ENCODE assay signal across 16 mouse cellular contexts in genomic region chr12:105199684-105200497, GRCm38 (mm10). TPM values are rescaled to one million over a fixed set of nuclear protein-coding genes. Genes with fewer than 3 reads are reported as not detected.
"Had no signal": no experiment of that assay in that cellular context is flagged by ENCODE, and none has a peak within 500 bp of the region (broad histone marks: within the 10 kb centered on the region; RNA-seq: fewer than 3 reads in every experiment).

No protein-coding gene starts in this region.

RNA-seq across cellular contexts. Expression of gene Tcl1b4, which starts 1.9 kb away (rescaled TPM):
- polyA plus RNA-seq: kidney, embryonic 16.5 days; limb, embryonic 12.5 days; limb, embryonic 15.5 days; liver, embryonic 11.5 days; liver, embryonic 14.5 days; liver, postnatal 0 days; lung, embryonic 14.5 days; lung, postnatal 0 days; macrophage; neural tube, embryonic 12.5 days; neural tube, embryonic 15.5 days; small intestine, adult 2 months; spleen, adult 2 months; stomach, embryonic 16.5 days; urinary bladder, adult 2 months had no signal

RNA-seq across cellular contexts. Expression of gene Tcl1b3, which starts 9.0 kb away (rescaled TPM):
- polyA plus RNA-seq: kidney, embryonic 16.5 days; limb, embryonic 12.5 days; limb, embryonic 15.5 days; liver, embryonic 11.5 days; liver, embryonic 14.5 days; liver, postnatal 0 days; lung, embryonic 14.5 days; lung, postnatal 0 days; macrophage; neural tube, embryonic 12.5 days; neural tube, embryonic 15.5 days; small intestine, adult 2 months; spleen, adult 2 months; stomach, embryonic 16.5 days; testis, adult 2 months; urinary bladder, adult 2 months had no signal

RNA-seq across cellular contexts. Expression of gene Tcl1, which starts 22.7 kb away (rescaled TPM):
- polyA plus RNA-seq: kidney, embryonic 16.5 days; limb, embryonic 12.5 days; limb, embryonic 15.5 days; liver, embryonic 11.5 days; liver, embryonic 14.5 days; liver, postnatal 0 days; lung, embryonic 14.5 days; lung, postnatal 0 days; macrophage; neural tube, embryonic 12.5 days; neural tube, embryonic 15.5 days; small intestine, adult 2 months; spleen, adult 2 months; stomach, embryonic 16.5 days; urinary bladder, adult 2 months had no signal

RNA-seq across cellular contexts. Expression of gene Tcl1b5, which starts 23.7 kb away (rescaled TPM):
- polyA plus RNA-seq: kidney, embryonic 16.5 days; limb, embryonic 12.5 days; limb, embryonic 15.5 days; liver, embryonic 11.5 days; liver, embryonic 14.5 days; liver, postnatal 0 days; lung, embryonic 14.5 days; lung, postnatal 0 days; macrophage; neural tube, embryonic 12.5 days; neural tube, embryonic 15.5 days; small intestine, adult 2 months; spleen, adult 2 months; stomach, embryonic 16.5 days; testis, adult 2 months; urinary bladder, adult 2 months had no signal

RNA-seq across cellular contexts. Expression of gene Tcl1b1, which starts 40.4 kb away (rescaled TPM):
- polyA plus RNA-seq: kidney, embryonic 16.5 days; limb, embryonic 12.5 days; limb, embryonic 15.5 days; liver, embryonic 11.5 days; liver, embryonic 14.5 days; liver, postnatal 0 days; lung, embryonic 14.5 days; lung, postnatal 0 days; macrophage; neural tube, embryonic 12.5 days; neural tube, embryonic 15.5 days; small intestine, adult 2 months; spleen, adult 2 months; stomach, embryonic 16.5 days; testis, adult 2 months; urinary bladder, adult 2 months had no signal
